Mouse (Mus musculus) stomach, embryonic 14.5 days (tissue): ENCODE results near the gene Tyk2. TPM values are rescaled to one million over a fixed set of nuclear protein-coding genes. Genes with fewer than 3 reads are reported as not detected.

Source experiments
- ATAC-seq: fragments of 200-750 bp; cut with Nextera tagmentation; 2 replicates; pipeline ENCODE4 v1.8.0; 2017; ENCODE audit warnings: low read depth, moderate TSS enrichment; ENCODE audit not compliant: insufficient number of reproducible peaks, insufficient read depth, low FRiP score
- H3K27ac ChIP-seq: fragments of 300-500 bp; sonication (generic); 2 replicates; pipeline ENCODE4 v1.5.1; 2014; ENCODE audit warnings: mild to moderate bottlenecking, low read length, moderate library complexity, mixed read lengths
- H3K27me3 ChIP-seq: fragments of 300-500 bp; sonication (generic); 2 replicates; pipeline ENCODE4 v1.6.1; 2014; ENCODE audit warnings: low read length, control low read depth, mixed read lengths; ENCODE audit not compliant: control insufficient read depth, insufficient read depth
- H3K36me3 ChIP-seq: fragments of 300-500 bp; sonication (generic); 2 replicates; pipeline ENCODE4 v1.6.1; 2014; ENCODE audit warnings: mild to moderate bottlenecking, control low read depth, low read length, moderate library complexity, mixed read lengths; ENCODE audit not compliant: control insufficient read depth, insufficient read depth
- H3K4me1 ChIP-seq: fragments of 300-500 bp; sonication (generic); 2 replicates; pipeline ENCODE4 v1.6.1; 2014; ENCODE audit warnings: low read length, control low read depth, mixed read lengths; ENCODE audit not compliant: control insufficient read depth, insufficient read depth
- H3K4me2 ChIP-seq: fragments of 300-500 bp; sonication (generic); replicated peaks from 2 replicates; pipeline ENCODE4 v1.6.1; 2014; ENCODE audit warnings: low read depth, low read length, control low read depth
- H3K4me3 ChIP-seq: fragments of 300-500 bp; sonication (generic); 2 replicates; pipeline ENCODE4 v1.5.1; 2014; ENCODE audit warnings: low read depth, low read length, control low read depth
- H3K9ac ChIP-seq: fragments of 300-500 bp; sonication (generic); replicated peaks from 2 replicates; pipeline ENCODE4 v1.6.1; 2014; ENCODE audit warnings: low read depth, mild to moderate bottlenecking, control low read depth, low read length, moderate library complexity, mixed read lengths
- H3K9me3 ChIP-seq: fragments of 300-500 bp; sonication (generic); 2 replicates; pipeline ENCODE4 v1.6.1; 2016; ENCODE audit warnings: low read depth, low read length, control low read depth; ENCODE audit not compliant: control insufficient read depth
- WGBS: fragments of 180-500 bp; shearing (Covaris S2); extraction: QIAGEN DNeasy Blood & Tissue Kit; methylation state at CpG from one replicate; pipeline ENCODE4 v1.1.7; 2014; 5-methylcytosine and 5-hydroxymethylcytosine counted together
- polyA plus RNA-seq: library from polyadenylated mRNA; unstranded; fragments of >200 nt; fragmentation: Nextera tagmentation; extraction: Ambion mirVana; gene quantifications from 2 replicates; pipeline ENCODE4 v1.2.1, GENCODE M21; 2014

Tyk2 gene
- polyA plus RNA-seq, 1 experiment from 2014 or later, result 10.2 TPM

DNA sequence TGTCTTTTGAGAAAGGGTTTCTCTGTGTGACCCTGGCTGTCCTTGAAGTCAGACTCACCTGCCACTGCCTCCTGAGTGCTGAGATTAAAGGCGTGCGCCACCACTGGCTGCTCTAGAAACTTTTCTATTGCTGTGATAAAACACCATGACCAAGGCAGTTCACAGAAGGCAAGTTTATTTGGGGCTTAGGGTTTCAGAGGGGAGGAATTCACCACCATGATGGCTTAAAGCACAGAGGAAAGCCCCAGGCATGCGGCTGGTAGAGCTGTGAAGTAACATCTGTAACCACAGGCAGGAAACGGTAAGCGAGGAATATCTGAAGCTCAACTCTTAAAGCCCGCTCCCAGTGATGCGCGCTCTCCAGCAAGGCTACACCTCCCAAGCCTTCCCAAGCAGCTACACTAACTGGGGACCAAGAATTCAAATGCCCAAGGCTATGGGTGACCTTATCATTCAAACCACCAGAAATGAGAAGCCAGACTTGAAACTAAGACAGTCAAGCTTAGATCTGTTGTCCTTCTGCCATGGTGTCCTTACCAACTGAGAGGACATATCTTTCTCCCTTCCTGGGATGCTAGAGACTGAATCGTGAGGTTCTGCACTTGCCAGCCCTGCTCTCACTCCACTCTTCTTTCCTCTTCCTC, 2.1 kb upstream of the Tyk2 start:
- Histone ChIP-seq H3K4me2 (no peak overlapping the region), H3K27me3 (no peaks in the 10 kb centered on the region), H3K27ac (no peak overlapping the region), H3K4me1 (peaks cover 5% of the 10 kb centered on the region; the same call in 1 of the 2 replicates), H3K9ac (no peak overlapping the region), H3K9me3 (no peaks in the 10 kb centered on the region), H3K4me3 (no peak overlapping the region), H3K36me3 (peaks cover 8% of the 10 kb centered on the region; the same call in 1 of the 2 replicates)
- whole genome bisulfite sequencing, result 79% methylated on average over 9 of the region's 9 CpGs
- ATAC-seq, result no peak

DNA sequence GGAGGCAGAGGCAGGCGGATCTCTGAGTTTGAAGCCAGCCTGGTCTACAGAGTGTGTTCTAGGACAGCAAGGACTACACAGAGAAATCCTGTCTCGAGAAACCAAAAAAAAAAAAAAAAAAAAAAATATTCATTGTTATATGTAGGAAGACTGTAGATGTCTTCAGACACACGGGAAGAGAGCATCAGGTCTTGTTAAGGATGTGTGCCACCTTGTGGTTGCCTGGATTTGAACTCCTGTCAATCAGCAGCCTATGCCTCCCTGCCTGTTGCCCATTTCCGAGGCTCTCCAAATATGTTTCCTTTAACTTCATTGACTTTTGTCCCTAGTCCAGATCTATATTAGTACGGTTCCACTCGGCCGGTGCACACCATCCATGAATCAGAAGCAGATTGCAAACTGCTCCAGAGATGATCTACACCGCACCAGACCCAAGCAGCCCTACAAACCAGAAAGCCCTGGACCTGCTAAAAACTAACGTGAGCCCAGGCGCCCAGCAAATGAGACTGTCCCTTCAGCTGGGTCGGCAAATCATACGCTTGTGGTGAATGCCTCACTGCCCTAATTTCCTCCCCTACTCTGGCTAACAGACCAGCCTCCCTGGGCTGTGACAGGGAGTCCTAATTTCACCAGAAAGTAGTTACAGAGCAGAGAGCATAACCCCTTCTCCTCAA, 1.2 kb upstream of the Tyk2 start:
- peaks cover 5% of the 10 kb centered on the region; the same call in 1 of the 2 replicates for H3K4me1 ChIP-seq
- H3K27me3 ChIP-seq, result no peaks in the 10 kb centered on the region
- H3K4me2 ChIP-seq, result no peak overlapping the region
- H3K4me3 ChIP-seq, result no peak overlapping the region
- H3K27ac ChIP-seq, result no peak overlapping the region
- no peak overlapping the region for H3K9ac ChIP-seq
- H3K9me3 ChIP-seq, result no peaks in the 10 kb centered on the region
- H3K36me3 ChIP-seq, result no peaks in the 10 kb centered on the region; the same call in 1 of the 2 replicates
- 80% methylated on average over 12 of the region's 12 CpGs for WGBS
- no peak for ATAC-seq

DNA sequence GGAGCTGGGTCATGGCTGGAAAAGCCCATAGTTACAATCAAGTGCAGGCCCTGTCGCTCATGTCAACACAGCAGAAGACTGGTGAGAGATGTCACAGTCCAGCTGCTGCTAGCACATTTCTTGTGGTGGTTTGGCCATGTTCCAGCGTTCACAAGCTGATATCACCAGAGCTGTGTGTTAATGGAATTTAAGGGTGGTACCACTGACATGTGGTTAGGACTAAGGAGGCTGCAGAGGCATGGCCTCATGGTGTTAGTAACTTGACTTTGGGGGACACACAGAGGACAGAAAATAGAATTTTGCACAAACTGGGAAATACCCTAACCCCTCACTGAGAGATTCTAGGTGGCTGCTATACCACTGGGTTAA, 4.8 kb downstream of the Tyk2 start:
- WGBS, result 85% methylated on average over 2 of the region's 2 CpGs
- H3K4me1 ChIP-seq, result peaks cover 5% of the 10 kb centered on the region; the same call in 1 of the 2 replicates
- no peak overlapping the region for H3K9ac ChIP-seq
- ATAC-seq, result no peak
- no peak overlapping the region for H3K27ac ChIP-seq
- H3K9me3 ChIP-seq, result no peaks in the 10 kb centered on the region
- no peaks in the 10 kb centered on the region for H3K27me3 ChIP-seq
- no peak overlapping the region for H3K4me2 ChIP-seq
- H3K4me3 ChIP-seq, result no peak overlapping the region
- peaks cover 8% of the 10 kb centered on the region for H3K36me3 ChIP-seq

DNA sequence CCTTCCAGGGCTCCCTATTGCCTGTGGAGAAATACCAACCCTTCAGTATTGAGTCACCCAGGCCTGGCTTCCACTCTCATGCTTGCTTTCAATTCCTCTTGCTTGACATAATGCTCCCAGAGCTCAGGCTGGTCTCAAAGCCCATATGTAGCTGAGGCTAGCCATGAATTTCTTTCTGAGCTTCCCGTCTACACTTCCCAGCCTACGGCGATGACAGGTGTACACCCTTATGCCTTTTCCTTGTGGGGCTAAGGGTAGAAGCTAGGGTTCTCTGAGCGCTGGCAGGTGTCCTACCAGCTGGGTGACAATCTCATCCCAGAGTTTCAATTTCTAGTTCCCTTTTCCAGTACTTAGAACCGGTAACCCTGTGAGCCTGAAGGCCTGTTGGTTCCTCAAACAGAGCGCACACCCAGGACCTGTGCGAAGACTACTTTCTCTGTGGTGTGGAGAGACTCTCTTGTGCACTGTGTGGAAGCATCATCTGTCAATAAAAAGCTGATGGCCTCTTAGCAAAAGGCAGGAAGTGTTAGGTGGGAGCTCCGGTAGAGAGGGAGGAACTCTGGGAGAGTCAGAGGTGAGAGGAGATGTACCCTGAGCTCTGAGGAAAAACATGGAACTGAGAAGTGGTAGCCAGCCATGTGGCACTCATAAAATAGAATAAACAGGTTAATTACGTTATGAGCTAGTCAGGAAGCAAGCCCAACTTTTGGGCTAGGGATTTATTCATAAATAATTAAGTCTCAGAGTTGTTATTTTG, 5.4 kb downstream of the Tyk2 start:
- ATAC-seq, result no peak
- H3K27ac ChIP-seq, result no peak overlapping the region
- H3K36me3 ChIP-seq, result peaks cover 9% of the 10 kb centered on the region
- no peaks in the 10 kb centered on the region for H3K9me3 ChIP-seq
- H3K4me2 ChIP-seq, result no peak overlapping the region
- no peak overlapping the region for H3K4me3 ChIP-seq
- WGBS, result 87% methylated on average over 9 of the region's 9 CpGs
- peaks cover 5% of the 10 kb centered on the region; the same call in 1 of the 2 replicates for H3K4me1 ChIP-seq
- no peak overlapping the region for H3K9ac ChIP-seq
- H3K27me3 ChIP-seq, result no peaks in the 10 kb centered on the region

DNA sequence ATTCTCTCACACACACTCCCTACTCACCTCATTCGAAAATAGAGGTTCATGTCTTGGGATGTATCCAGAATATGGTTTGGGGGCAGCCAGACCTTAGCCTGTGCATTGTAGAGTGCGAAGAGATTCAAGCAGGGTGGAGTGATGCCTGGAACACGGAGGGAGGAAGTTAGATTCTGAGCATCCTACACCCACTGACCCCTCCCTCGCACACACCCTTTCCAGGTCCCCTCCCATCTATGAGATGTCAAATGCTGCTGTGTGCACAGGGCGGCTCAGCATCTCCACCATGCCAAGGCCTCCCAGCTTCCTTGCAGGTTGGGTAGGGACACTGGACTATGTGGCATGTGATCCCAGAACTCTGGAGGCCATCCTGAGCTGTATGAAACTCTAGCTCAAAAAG, 6.2 kb downstream of the Tyk2 start:
- H3K9me3 ChIP-seq, result no peaks in the 10 kb centered on the region
- no peak overlapping the region for H3K9ac ChIP-seq
- no peak overlapping the region for H3K4me3 ChIP-seq
- peaks cover 9% of the 10 kb centered on the region for H3K36me3 ChIP-seq
- no peak overlapping the region for H3K4me2 ChIP-seq
- no peaks in the 10 kb centered on the region for H3K27me3 ChIP-seq
- no peak overlapping the region for H3K27ac ChIP-seq
- H3K4me1 ChIP-seq, result no peaks in the 10 kb centered on the region
- WGBS, result 74% methylated on average over 5 of the region's 5 CpGs
- no peak for ATAC-seq

DNA sequence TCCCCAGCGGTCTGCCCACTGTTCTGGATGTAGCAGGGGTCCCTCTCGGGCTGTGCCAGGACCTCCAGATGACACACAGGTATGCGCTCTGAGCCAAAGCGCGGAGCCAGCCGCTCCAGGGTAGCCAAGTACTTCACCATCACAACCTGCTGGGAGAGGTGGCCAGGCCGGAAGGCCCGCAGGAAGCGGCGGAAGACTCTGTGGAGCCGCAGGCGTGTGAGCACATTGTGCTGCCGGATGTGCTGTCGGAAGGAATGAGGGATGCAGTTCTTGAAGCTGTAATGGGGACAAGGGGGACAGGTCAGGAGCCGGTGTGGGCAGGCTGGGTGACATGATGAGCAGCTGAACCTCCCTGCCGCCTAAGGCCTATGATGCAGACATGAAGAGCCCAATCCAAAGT, 9.6 kb downstream of the Tyk2 start:
- Histone ChIP-seq H3K9me3 (no peaks in the 10 kb centered on the region), H3K4me1 (no peaks in the 10 kb centered on the region), H3K4me2 (no peak overlapping the region), H3K27ac (no peak overlapping the region), H3K27me3 (no peaks in the 10 kb centered on the region), H3K4me3 (no peak overlapping the region), H3K9ac (no peak overlapping the region), H3K36me3 (peaks cover 9% of the 10 kb centered on the region)
- ATAC-seq, result no peak
- WGBS, result 90% methylated on average over 16 of the region's 16 CpGs

DNA sequence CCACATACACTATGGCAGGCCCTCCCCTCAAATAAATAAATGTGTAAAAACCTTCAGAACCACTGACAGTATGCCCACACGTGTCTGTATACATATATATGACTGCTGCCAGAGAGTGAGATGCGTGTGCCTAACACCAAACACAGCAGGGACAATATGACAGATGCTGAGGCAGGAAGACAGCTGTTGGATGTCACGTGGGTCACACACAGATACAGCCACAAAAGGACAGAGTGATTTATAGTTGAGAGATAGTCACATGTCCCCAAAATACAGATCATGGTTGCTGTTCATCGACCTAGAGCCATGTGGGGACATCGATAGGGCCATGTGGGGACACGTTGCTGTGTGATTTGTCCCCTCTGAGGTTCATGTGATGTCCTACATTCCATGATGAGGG, 14.0 kb downstream of the Tyk2 start:
- WGBS, result 70% methylated on average over 6 of the region's 6 CpGs
- H3K4me3 ChIP-seq, result no peak overlapping the region
- ATAC-seq, result no peak
- H3K27ac ChIP-seq, result no peak overlapping the region
- H3K4me2 ChIP-seq, result no peak overlapping the region
- no peaks in the 10 kb centered on the region for H3K4me1 ChIP-seq
- H3K27me3 ChIP-seq, result no peaks in the 10 kb centered on the region
- no peaks in the 10 kb centered on the region for H3K9me3 ChIP-seq
- H3K36me3 ChIP-seq, result peaks cover 2% of the 10 kb centered on the region; the same call in 1 of the 2 replicates
- H3K9ac ChIP-seq, result no peak overlapping the region

DNA sequence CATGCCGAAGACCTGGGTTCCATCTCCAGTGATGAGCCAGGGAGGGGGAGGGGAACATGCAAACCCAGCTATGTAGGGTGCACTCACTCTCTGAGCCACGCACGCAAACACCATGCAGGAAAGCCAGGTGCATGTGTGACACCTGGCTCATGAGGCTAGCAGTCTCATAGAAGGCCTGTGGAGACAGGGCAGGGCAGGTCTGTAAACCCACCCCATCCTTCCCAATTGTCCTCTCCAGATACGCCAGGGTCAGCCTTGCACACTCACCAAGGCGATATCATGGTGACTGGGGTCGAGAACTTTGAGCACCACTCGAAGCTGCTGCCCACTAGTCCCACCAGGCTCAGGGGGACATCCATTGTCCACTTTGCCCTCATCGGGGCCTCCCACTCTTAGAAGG, 15.9 kb downstream of the Tyk2 start:
- Histone ChIP-seq H3K4me2 (no peak overlapping the region), H3K9me3 (no peaks in the 10 kb centered on the region), H3K9ac (no peak overlapping the region), H3K4me1 (no peaks in the 10 kb centered on the region), H3K27me3 (no peaks in the 10 kb centered on the region), H3K27ac (no peak overlapping the region), H3K36me3 (no peaks in the 10 kb centered on the region), H3K4me3 (no peak overlapping the region)
- ATAC-seq, result no peak
- WGBS, result 84% methylated on average over 8 of the region's 8 CpGs
